Mouse (Mus musculus) midbrain, embryonic 11.5 days (tissue): ENCODE data around the gene Vps13d. TPM values are rescaled to one million over a fixed set of nuclear protein-coding genes. Genes with fewer than 3 reads are reported as not detected.

ENCODE experiments used
- ATAC-seq: fragments of 200-750 bp; cut with Nextera tagmentation; 2 replicates; pipeline ENCODE4 v1.8.0; 2017; ENCODE audit warnings: moderate TSS enrichment, moderate library complexity; ENCODE audit not compliant: low FRiP score
- DNase-seq: peaks from one replicate; pipeline ENCODE4 v3.0.0; 2015; ENCODE audit warnings: low spot score; ENCODE audit errors: missing footprints
- H3K27ac ChIP-seq: fragments of 300-500 bp; sonication (generic); 2 replicates; pipeline ENCODE4 v1.5.1; 2014; ENCODE audit warnings: low read depth, low read length
- H3K27me3 ChIP-seq: fragments of 300-500 bp; sonication (generic); 2 replicates; pipeline ENCODE4 v1.6.1; 2014; ENCODE audit warnings: mild to moderate bottlenecking, low read length, moderate library complexity, mixed read lengths; ENCODE audit not compliant: control insufficient read depth, insufficient read depth
- H3K36me3 ChIP-seq: fragments of 300-500 bp; sonication (generic); 2 replicates; pipeline ENCODE4 v1.6.1; 2014; ENCODE audit warnings: mild to moderate bottlenecking, low read length, moderate library complexity, mixed read lengths; ENCODE audit not compliant: control insufficient read depth, insufficient read depth
- H3K4me1 ChIP-seq: fragments of 300-500 bp; sonication (generic); 2 replicates; pipeline ENCODE4 v1.6.1; 2014; ENCODE audit warnings: low read length; ENCODE audit not compliant: control insufficient read depth, insufficient read depth
- H3K4me2 ChIP-seq: fragments of 300-500 bp; sonication (generic); 2 replicates; pipeline ENCODE4 v1.6.1; 2014; ENCODE audit warnings: mild to moderate bottlenecking, moderate library complexity
- H3K4me3 ChIP-seq: fragments of 300-500 bp; sonication (generic); 2 replicates; pipeline ENCODE4 v1.5.1; 2014; ENCODE audit warnings: low read depth, low read length
- H3K9ac ChIP-seq: fragments of 300-500 bp; sonication (generic); 2 replicates; pipeline ENCODE4 v1.6.1; 2014; ENCODE audit warnings: low read length
- H3K9me3 ChIP-seq: fragments of 300-500 bp; sonication (generic); 2 replicates; pipeline ENCODE4 v1.6.1; 2016; ENCODE audit warnings: low read length; ENCODE audit not compliant: control insufficient read depth
- WGBS: fragments of 180-500 bp; shearing (Covaris S2); extraction: QIAGEN DNeasy Blood & Tissue Kit; methylation state at CpG from one replicate; pipeline ENCODE4 v1.1.7; 2014; 5-methylcytosine and 5-hydroxymethylcytosine counted together
- polyA plus RNA-seq: library from polyadenylated mRNA; unstranded; fragments of >200 nt; fragmentation: Nextera tagmentation; extraction: Ambion mirVana; gene quantifications from 2 replicates; pipeline ENCODE4 v1.2.1, GENCODE M21; 2014

The Vps13d gene
- polyA plus RNA-seq, 1 experiment from 2014 or later = 8.7 TPM

GRCm38 (mm10) chr4:145046032-145046401, 148.8 kb downstream of the Vps13d start:
- Histone ChIP-seq H3K4me1 (no peaks in the 10 kb centered on the region), H3K4me3 (no peak overlapping the region), H3K36me3 (no peaks in the 10 kb centered on the region; the same call in 1 of the 2 replicates), H3K27ac (no peak overlapping the region), H3K27me3 (no peaks in the 10 kb centered on the region), H3K9ac (no peak overlapping the region), H3K4me2 (no peak overlapping the region), H3K9me3 (no peaks in the 10 kb centered on the region)
- no peak for DNase-seq
- ATAC-seq = no peak
- WGBS = 89% methylated on average over 8 of the region's 8 CpGs

DNA sequence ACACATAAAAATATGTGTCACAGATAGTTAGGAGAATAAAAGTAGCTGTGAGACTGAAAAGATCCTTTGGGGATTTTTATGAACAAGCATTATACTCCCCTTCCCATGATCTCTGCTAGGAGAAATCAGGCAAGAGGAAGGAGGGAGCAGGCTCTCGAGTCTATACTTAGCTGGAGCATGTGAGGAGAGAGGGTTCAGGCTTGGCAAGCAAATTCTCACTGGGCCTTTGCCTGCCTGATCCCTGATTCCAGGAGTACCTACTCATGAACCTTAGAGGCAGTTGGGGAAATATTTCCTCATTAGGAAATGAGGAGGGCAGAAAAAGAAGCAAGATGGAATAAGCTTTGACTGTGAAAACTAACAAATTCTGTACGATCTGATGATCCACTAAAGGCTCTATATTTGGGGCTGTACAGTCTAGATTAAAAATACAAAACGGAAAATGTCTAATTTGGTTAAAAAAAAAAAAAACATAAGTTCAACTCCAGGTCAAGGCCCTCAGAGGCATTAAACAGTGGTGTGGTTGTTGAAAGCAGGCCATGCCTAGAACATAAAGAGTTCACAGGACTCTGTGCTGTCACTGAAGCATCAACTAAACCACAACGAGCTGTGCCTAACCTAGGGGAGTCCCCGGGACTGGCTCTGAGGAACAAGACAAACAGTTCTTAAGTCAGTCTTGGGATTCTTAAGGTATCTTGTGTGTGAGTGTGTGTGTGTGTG, 149.3 kb downstream of the Vps13d start:
- H3K4me2 ChIP-seq = no peak overlapping the region
- H3K9ac ChIP-seq = no peak overlapping the region
- H3K27ac ChIP-seq = no peak overlapping the region
- 84% methylated on average over 5 of the region's 5 CpGs for WGBS
- ATAC-seq (no peak), DNase-seq (no peak)
- no peaks in the 10 kb centered on the region for H3K27me3 ChIP-seq
- H3K4me1 ChIP-seq = no peaks in the 10 kb centered on the region
- H3K9me3 ChIP-seq = no peaks in the 10 kb centered on the region
- H3K4me3 ChIP-seq = no peak overlapping the region
- no peaks in the 10 kb centered on the region; the same call in 1 of the 2 replicates for H3K36me3 ChIP-seq

DNA sequence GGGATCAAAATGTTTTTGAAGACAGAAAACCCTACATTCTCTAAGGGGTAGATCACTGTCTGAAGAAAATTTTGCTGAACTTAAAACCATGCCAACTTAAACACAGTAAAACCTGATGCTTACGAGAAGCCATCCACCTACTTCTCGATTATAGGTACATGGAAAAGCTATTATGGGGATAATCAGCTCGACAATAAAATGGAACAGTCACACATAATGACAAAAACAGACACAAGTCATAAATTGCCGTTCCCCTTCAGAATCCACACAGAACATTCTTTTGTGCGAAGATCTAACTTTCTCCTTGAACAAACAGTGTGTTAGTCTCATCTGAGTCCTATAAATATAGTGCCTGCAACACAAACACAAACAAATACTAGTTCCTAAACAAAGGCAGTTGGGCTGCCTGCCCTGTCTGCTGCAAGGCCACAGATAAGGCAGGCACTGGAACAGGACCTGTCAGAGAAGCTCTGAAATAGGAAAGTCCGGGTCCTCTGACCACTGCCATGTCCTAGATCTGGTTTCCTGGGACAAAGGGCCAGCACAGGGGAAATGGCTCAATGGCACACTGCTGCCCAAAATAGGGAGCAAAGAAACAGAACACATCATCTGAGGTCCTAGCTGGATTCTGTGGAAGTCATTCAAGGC, 153.5 kb downstream of the Vps13d start:
- Histone ChIP-seq H3K27me3 (no peaks in the 10 kb centered on the region), H3K9me3 (no peaks in the 10 kb centered on the region), H3K4me3 (no peak overlapping the region), H3K36me3 (no peaks in the 10 kb centered on the region; the same call in 1 of the 2 replicates), H3K27ac (no peak overlapping the region), H3K4me2 (no peak overlapping the region), H3K4me1 (no peaks in the 10 kb centered on the region), H3K9ac (no peak overlapping the region)
- DNase-seq = no peak
- 91% methylated on average over 6 of the region's 6 CpGs for WGBS
- no peak for ATAC-seq

DNA sequence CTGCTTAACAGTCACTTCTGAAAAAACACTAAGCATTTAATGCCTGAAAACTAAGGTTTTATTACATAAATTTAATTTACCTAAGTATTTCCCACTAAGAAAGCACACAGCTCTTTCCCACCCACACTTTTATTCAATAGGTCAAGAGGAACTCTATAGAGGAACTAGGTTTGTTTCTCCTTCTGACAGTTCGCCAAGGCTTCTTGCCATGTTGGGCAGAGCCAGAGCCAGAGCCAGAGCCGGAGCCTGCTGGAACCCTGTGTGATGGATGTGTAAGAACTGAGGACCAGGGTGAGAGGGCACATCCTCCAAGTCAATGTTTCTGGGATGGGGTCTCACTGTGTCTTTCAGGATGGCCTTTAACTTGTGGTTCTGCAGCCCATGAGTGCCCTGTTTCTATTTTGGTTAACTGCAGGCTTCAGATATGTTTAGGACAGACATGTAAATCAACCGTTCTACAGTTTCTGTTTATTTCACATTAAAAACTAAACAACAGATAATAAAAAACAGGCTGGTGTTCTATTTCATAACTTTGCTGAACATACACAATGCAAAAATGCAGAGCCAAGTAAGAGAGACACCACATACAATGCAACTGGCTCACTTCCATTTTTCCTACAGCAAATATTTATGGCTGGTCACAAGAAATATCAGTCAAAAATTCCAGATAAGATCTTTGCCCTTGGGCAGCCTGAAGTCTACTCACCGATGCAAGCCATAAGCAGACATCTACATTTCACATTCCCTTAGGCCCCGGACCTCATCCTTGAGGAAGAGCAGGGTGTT, 157.0 kb downstream of the Vps13d start:
- no peaks in the 10 kb centered on the region for H3K9me3 ChIP-seq
- H3K27me3 ChIP-seq = no peaks in the 10 kb centered on the region
- no peak for ATAC-seq
- H3K9ac ChIP-seq = no peak overlapping the region
- H3K27ac ChIP-seq = no peak overlapping the region
- DNase-seq = no peak
- H3K36me3 ChIP-seq = no peaks in the 10 kb centered on the region; the same call in 1 of the 2 replicates
- no peak overlapping the region for H3K4me2 ChIP-seq
- H3K4me1 ChIP-seq = peaks cover 6% of the 10 kb centered on the region
- no peak overlapping the region for H3K4me3 ChIP-seq
- WGBS = 93% methylated on average over 5 of the region's 5 CpGs

GRCm38 (mm10) chr4:145037006-145037405, 157.8 kb downstream of the Vps13d start:
- no peaks in the 10 kb centered on the region for H3K36me3 ChIP-seq
- H3K27ac ChIP-seq = no peak overlapping the region
- no peak overlapping the region for H3K9ac ChIP-seq
- peaks cover 6% of the 10 kb centered on the region for H3K4me1 ChIP-seq
- 60% methylated on average over 3 of the region's 3 CpGs for WGBS
- ATAC-seq = no peak
- no peak overlapping the region for H3K4me3 ChIP-seq
- H3K9me3 ChIP-seq = no peaks in the 10 kb centered on the region
- no peak for DNase-seq
- no peaks in the 10 kb centered on the region for H3K27me3 ChIP-seq
- no peak overlapping the region for H3K4me2 ChIP-seq

GRCm38 (mm10) chr4:145035450-145035849, 159.4 kb downstream of the Vps13d start:
- 79% methylated on average over 3 of the region's 3 CpGs for WGBS

GRCm38 (mm10) chr4:145034506-145035243, 160.1 kb downstream of the Vps13d start:
- Histone ChIP-seq H3K27me3 (no peaks in the 10 kb centered on the region), H3K9ac (no peak overlapping the region), H3K27ac (no peak overlapping the region), H3K4me2 (no peak overlapping the region), H3K4me1 (peaks cover 6% of the 10 kb centered on the region), H3K36me3 (no peaks in the 10 kb centered on the region), H3K9me3 (no peaks in the 10 kb centered on the region), H3K4me3 (no peak overlapping the region)
- ATAC-seq (peak; percentile 47), DNase-seq (peak; percentile 83)
- 19% methylated on average over 11 of the region's 11 CpGs for WGBS

More at GRCm38 (mm10) chr4:145035450-145035849, 159.4 kb downstream of the Vps13d start:
- Histone ChIP-seq H3K9me3 (no peaks in the 10 kb centered on the region), H3K27me3 (no peaks in the 10 kb centered on the region), H3K36me3 (no peaks in the 10 kb centered on the region), H3K4me3 (no peak overlapping the region), H3K4me1 (peaks cover 6% of the 10 kb centered on the region), H3K27ac (no peak overlapping the region), H3K9ac (no peak overlapping the region), H3K4me2 (no peak overlapping the region)
- no peak for DNase-seq
- no peak for ATAC-seq

DNA sequence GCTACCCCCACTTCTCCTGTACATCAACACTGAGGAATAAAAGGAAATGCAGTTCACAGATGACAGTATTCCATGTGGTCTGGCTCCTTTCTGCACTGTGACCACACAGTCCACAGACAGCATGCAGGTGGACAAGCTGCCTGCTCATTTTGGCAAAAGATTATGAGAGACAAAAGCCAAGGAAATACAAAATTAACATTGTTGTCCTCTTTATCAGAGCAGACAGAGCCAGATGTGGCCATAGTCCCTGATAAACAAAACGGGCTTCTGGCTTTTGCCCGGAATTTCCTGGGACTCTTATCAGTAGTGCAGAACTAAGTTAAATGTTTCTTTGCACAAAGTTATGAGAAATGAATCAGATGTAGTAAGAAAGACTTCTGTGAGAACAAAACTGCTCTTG, 161.4 kb downstream of the Vps13d start:
- WGBS = 86% methylated on average over 2 of the region's 2 CpGs

More for the DNA sequence above, 161.4 kb downstream of the Vps13d start:
- Histone ChIP-seq H3K27me3 (no peaks in the 10 kb centered on the region), H3K9me3 (no peaks in the 10 kb centered on the region), H3K36me3 (no peaks in the 10 kb centered on the region), H3K4me1 (peaks cover 6% of the 10 kb centered on the region), H3K4me3 (no peak overlapping the region), H3K4me2 (no peak overlapping the region), H3K27ac (no peak overlapping the region), H3K9ac (no peak overlapping the region)
- no peak for ATAC-seq
- DNase-seq = no peak
